Mouse (Mus musculus): Measurements from ENCODE around the gene Pecr. TPM values are rescaled to one million over a fixed set of nuclear protein-coding genes. Genes with fewer than 3 reads are reported as not detected.

The Pecr gene
- polyA plus RNA-seq, 1 experiment from 2014 or later = 29.2 TPM

DNA sequence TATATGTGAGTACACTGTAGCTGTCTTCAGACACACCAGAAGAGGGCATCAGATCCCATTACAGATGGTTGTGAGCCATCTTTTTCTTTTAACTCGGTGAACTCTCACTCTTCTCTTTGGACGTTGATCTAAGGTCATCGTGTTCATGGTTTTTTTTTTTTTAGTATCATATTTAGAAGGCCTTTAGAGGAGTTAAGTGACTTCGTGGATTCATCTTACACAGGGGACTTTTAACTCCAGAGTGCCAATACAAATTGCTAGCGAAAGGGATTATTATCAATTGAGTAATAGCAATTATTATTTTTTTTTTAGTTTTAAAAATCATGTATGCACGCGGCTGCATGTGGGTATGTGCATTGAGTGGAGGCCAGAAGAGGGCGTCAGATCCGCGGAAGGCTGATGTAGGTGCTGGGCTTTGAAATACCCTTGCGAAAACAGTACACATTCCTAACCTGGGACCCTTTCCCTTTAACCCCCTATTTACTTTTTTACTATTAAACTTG lies 22.6 kb upstream of the Pecr start:
- WGBS = 2% methylated on average over 11 of the region's 11 CpGs
- Histone ChIP-seq H3K9me3 (no peaks in the 10 kb centered on the region), H3K4me3 (peak overlapping the region; percentile 65), H3K27ac (replicated peaks) (peak overlapping the region; percentile 95), H3K27me3 (replicated peaks; ENCODE audit: low read depth, poor library complexity, severe bottlenecking) (no peaks in the 10 kb centered on the region), H3K36me3 (replicated peaks) (peaks cover 9% of the 10 kb centered on the region), H3K4me1 (peaks cover 31% of the 10 kb centered on the region)
- peak; percentile 59 for DNase-seq (ENCODE audit: low spot score)

- Histone ChIP-seq H3K4me3 (peak overlapping the region; percentile 65; the same call in 1 of the 2 replicates), H3K4me1 (peaks cover 31% of the 10 kb centered on the region), H3K36me3 (replicated peaks) (peaks cover 5% of the 10 kb centered on the region), H3K27ac (replicated peaks) (peak overlapping the region; percentile 95; the same call in 1 of the 2 replicates), H3K27me3 (replicated peaks; ENCODE audit: low read depth, poor library complexity, severe bottlenecking) (no peaks in the 10 kb centered on the region), H3K9me3 (no peaks in the 10 kb centered on the region)
- no peak for DNase-seq (ENCODE audit: low spot score)
- 62% methylated on average over 3 of the region's 3 CpGs for WGBS
Measured at GRCm38 (mm10) chr1:72306241-72306640, 22.1 kb upstream of the Pecr start.

GRCm38 (mm10) chr1:72301845-72302244 lies 17.7 kb upstream of the Pecr start:
- H3K27me3 ChIP-seq (replicated peaks; ENCODE audit: low read depth, poor library complexity, severe bottlenecking) = no peaks in the 10 kb centered on the region
- no peak overlapping the region for H3K27ac ChIP-seq (replicated peaks)
- no peaks in the 10 kb centered on the region for H3K9me3 ChIP-seq
- no peaks in the 10 kb centered on the region for H3K36me3 ChIP-seq (replicated peaks)
- 88% methylated on average over 1 of the region's 1 CpGs for WGBS
- 0 out of 2 replicates have a peak, but pooled peaks cover 3% of the 10 kb centered on the region for H3K4me1 ChIP-seq
- no peak overlapping the region for H3K4me3 ChIP-seq
- no peak for DNase-seq (ENCODE audit: low spot score)

GRCm38 (mm10) chr1:72295746-72296145 lies 11.6 kb upstream of the Pecr start:
- WGBS = 86% methylated on average over 8 of the region's 8 CpGs
- Histone ChIP-seq H3K4me1 (no peaks in the 10 kb centered on the region), H3K36me3 (replicated peaks) (no peaks in the 10 kb centered on the region), H3K27ac (replicated peaks) (no peak overlapping the region), H3K27me3 (replicated peaks; ENCODE audit: low read depth, poor library complexity, severe bottlenecking) (no peaks in the 10 kb centered on the region), H3K4me3 (no peak overlapping the region), H3K9me3 (0 out of 2 replicates have a peak, but pooled peaks cover 4% of the 10 kb centered on the region)
- no peak for DNase-seq (ENCODE audit: low spot score)

DNA sequence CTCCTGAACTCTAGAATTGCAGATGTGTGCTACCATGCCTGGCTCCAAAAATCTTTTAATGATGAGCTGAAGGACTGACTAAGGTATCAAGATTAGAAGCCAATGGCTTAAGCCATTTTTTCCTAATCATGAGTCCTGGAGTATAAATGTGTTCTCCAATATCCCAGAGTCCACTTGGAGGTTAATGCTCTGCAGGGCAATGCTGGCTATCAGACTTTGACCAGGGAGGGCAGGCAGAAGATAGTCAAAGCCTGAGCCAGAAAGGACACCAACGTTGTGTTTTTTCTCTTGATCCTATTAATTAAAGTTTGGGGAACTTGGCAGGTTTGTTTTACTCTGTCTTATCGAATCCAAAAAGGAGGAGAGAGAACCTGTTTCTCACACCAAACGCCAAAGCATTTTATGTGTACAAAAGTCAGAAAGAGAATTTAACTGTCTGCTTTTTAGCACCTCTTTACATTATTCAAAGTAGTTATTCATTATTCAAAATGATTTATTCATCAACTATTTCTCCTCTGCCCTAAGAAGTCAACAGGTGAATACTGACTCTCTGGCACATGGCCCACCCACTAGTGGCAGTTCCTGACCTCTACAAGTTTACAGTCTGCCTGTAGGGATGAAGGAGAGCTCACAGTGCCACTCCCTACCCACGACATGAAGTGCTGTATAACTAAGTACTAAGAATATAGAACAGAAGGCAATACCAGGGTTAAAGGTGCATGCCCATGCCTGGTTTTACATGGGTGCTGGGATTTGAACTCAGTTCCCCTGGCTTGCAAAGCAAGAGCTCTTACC lies 10.0 kb upstream of the Pecr start:
- H3K4me1 ChIP-seq = no peaks in the 10 kb centered on the region
- DNase-seq (ENCODE audit: low spot score) = no peak
- no peak overlapping the region for H3K27ac ChIP-seq (replicated peaks)
- WGBS = 73% methylated on average over 4 of the region's 4 CpGs
- H3K9me3 ChIP-seq = 0 out of 2 replicates have a peak, but pooled peaks cover 4% of the 10 kb centered on the region
- no peak overlapping the region for H3K4me3 ChIP-seq
- no peaks in the 10 kb centered on the region for H3K36me3 ChIP-seq (replicated peaks)
- H3K27me3 ChIP-seq (replicated peaks; ENCODE audit: low read depth, poor library complexity, severe bottlenecking) = no peaks in the 10 kb centered on the region

GRCm38 (mm10) chr1:72291925-72292324 lies 7.8 kb upstream of the Pecr start:
- WGBS = 85% methylated on average over 2 of the region's 2 CpGs
- no peak for DNase-seq (ENCODE audit: low spot score)
- no peaks in the 10 kb centered on the region for H3K27me3 ChIP-seq (replicated peaks; ENCODE audit: low read depth, poor library complexity, severe bottlenecking)
- 0 out of 2 replicates have a peak, but pooled peaks cover 4% of the 10 kb centered on the region for H3K9me3 ChIP-seq
- H3K4me3 ChIP-seq = no peak overlapping the region
- no peaks in the 10 kb centered on the region for H3K36me3 ChIP-seq (replicated peaks)
- H3K27ac ChIP-seq (replicated peaks) = no peak overlapping the region
- H3K4me1 ChIP-seq = peaks cover 3% of the 10 kb centered on the region

DNA sequence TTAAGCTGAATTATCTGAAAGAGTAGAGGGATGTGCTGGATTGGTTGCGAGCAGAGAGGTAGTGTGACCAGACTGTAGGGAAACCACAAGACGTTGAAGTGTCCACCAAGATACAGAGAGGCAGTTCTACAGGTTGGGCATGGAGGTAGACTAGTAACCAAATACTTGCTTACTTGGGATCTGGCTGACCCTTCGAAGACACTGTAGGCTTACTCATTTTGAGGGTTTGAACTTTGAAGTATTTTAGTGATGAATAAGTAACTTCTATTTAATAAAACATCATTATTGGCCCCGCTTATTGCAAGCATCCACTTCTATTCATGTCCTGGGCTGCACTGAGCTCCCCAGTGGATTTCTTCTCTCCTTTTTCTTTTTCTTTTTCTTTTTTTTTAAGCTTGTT lies 7.3 kb upstream of the Pecr start:
- Histone ChIP-seq H3K27me3 (replicated peaks; ENCODE audit: low read depth, poor library complexity, severe bottlenecking) (no peaks in the 10 kb centered on the region; the same call in 1 of the 2 replicates), H3K27ac (replicated peaks) (no peak overlapping the region), H3K9me3 (0 out of 2 replicates have a peak, but pooled peaks cover 4% of the 10 kb centered on the region), H3K4me3 (no peak overlapping the region), H3K4me1 (peaks cover 8% of the 10 kb centered on the region), H3K36me3 (replicated peaks) (no peaks in the 10 kb centered on the region)
- WGBS = 91% methylated on average over 4 of the region's 4 CpGs
- DNase-seq (ENCODE audit: low spot score) = no peak

- Histone ChIP-seq H3K4me1 (peaks cover 10% of the 10 kb centered on the region), H3K27ac (replicated peaks) (no peak overlapping the region), H3K36me3 (replicated peaks) (no peaks in the 10 kb centered on the region), H3K27me3 (replicated peaks; ENCODE audit: low read depth, poor library complexity, severe bottlenecking) (no peaks in the 10 kb centered on the region; the same call in 1 of the 2 replicates), H3K4me3 (no peak overlapping the region), H3K9me3 (0 out of 2 replicates have a peak, but pooled peaks cover 4% of the 10 kb centered on the region)
- 89% methylated on average over 4 of the region's 4 CpGs for whole genome bisulfite sequencing
- DNase-seq (ENCODE audit: low spot score) = no peak
Measured at GRCm38 (mm10) chr1:72290896-72291295, 6.8 kb upstream of the Pecr start.

GRCm38 (mm10) chr1:72288527-72289150 lies 4.5 kb upstream of the Pecr start:
- Histone ChIP-seq H3K27me3 (replicated peaks; ENCODE audit: low read depth, poor library complexity, severe bottlenecking) (peaks cover 14% of the 10 kb centered on the region), H3K4me1 (peaks cover 17% of the 10 kb centered on the region), H3K9me3 (0 out of 2 replicates have a peak, but pooled peaks cover 4% of the 10 kb centered on the region), H3K27ac (replicated peaks) (no peak overlapping the region), H3K4me3 (no peak overlapping the region), H3K36me3 (replicated peaks) (no peaks in the 10 kb centered on the region)
- WGBS = 87% methylated on average over 4 of the region's 4 CpGs
- DNase-seq (ENCODE audit: low spot score) = no peak

DNA sequence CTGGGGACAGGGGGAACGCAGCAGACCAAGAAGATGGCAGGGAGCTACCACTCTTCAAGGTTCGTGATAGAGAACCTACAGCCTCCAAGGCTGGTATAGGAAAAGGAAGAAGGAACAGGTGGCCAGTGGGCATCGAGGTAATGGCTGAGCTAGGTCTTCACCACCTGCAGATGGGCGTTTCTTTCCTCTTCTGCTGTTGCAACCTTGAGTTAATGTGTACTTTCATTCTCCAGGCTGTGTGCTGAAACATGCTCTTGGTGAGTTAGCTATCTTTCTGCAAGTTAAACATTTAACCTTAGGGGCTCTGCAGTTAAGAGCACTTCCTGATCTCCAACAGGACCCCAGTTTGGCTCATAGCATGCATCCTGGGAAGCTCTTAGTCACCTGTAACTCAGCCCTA lies 3.8 kb upstream of the Pecr start:
- Histone ChIP-seq H3K9me3 (0 out of 2 replicates have a peak, but pooled peaks cover 4% of the 10 kb centered on the region), H3K27ac (replicated peaks) (no peak overlapping the region), H3K4me1 (peaks cover 17% of the 10 kb centered on the region), H3K4me3 (no peak overlapping the region), H3K36me3 (replicated peaks) (no peaks in the 10 kb centered on the region), H3K27me3 (replicated peaks; ENCODE audit: low read depth, poor library complexity, severe bottlenecking) (peaks cover 14% of the 10 kb centered on the region)
- no peak for DNase-seq (ENCODE audit: low spot score)
- 84% methylated on average over 4 of the region's 4 CpGs for WGBS

DNA sequence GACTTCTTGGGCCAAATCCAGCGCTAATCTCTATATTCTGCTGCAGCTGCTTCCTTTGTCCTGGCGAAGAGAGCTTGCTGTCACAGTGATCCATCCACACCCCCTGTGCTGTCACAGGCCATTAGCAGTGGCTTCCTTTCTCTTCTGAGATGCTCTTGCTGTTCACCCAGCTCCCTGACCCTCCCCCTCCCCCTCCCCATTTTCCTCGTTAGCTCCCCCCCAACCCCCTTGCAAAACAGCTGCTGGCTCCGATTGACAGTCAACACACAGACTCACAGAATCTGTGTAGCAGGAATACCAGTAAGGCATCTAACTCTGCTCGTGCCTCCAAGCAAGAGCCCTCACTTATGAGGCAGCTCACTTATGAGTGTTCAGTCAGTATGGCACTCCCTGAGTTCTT lies 2.8 kb upstream of the Pecr start:
- DNase-seq (ENCODE audit: low spot score) = peak; percentile 50
- Histone ChIP-seq H3K9me3 (no peaks in the 10 kb centered on the region), H3K36me3 (replicated peaks) (no peaks in the 10 kb centered on the region)

GRCm38 (mm10) chr1:72284539-72284938 lies 425 bp upstream of the Pecr start:
- 5% methylated on average over 5 of the region's 5 CpGs for WGBS
- Histone ChIP-seq H3K9me3 (no peaks in the 10 kb centered on the region), H3K4me3 (peak overlapping the region; percentile 76), H3K27ac (replicated peaks) (peak overlapping the region; percentile 91), H3K27me3 (replicated peaks; ENCODE audit: low read depth, poor library complexity, severe bottlenecking) (peaks cover 14% of the 10 kb centered on the region), H3K36me3 (replicated peaks) (no peaks in the 10 kb centered on the region; the same call in 1 of the 2 replicates), H3K4me1 (peaks cover 17% of the 10 kb centered on the region)
- DNase-seq (ENCODE audit: low spot score) = peak; percentile 20

More for the DNA sequence above, 2.8 kb upstream of the Pecr start:
- peaks cover 17% of the 10 kb centered on the region for H3K4me1 ChIP-seq
- H3K27me3 ChIP-seq (replicated peaks; ENCODE audit: low read depth, poor library complexity, severe bottlenecking) = peaks cover 14% of the 10 kb centered on the region
- H3K4me3 ChIP-seq = no peak overlapping the region
- 32% methylated on average over 5 of the region's 5 CpGs for WGBS
- H3K27ac ChIP-seq (replicated peaks) = peak overlapping the region; percentile 67
